Mouse (Mus musculus): ENCODE data around the gene Top3a.
A peak's percentile ranks its signal among the peaks of the same experiment; 100 is the strongest.
"Not testable (repeated sequence)": the region's sequence is repeated elsewhere in the genome, so short reads cannot be mapped to it uniquely, and the experiment has no call there.

The Top3a gene

DNA sequence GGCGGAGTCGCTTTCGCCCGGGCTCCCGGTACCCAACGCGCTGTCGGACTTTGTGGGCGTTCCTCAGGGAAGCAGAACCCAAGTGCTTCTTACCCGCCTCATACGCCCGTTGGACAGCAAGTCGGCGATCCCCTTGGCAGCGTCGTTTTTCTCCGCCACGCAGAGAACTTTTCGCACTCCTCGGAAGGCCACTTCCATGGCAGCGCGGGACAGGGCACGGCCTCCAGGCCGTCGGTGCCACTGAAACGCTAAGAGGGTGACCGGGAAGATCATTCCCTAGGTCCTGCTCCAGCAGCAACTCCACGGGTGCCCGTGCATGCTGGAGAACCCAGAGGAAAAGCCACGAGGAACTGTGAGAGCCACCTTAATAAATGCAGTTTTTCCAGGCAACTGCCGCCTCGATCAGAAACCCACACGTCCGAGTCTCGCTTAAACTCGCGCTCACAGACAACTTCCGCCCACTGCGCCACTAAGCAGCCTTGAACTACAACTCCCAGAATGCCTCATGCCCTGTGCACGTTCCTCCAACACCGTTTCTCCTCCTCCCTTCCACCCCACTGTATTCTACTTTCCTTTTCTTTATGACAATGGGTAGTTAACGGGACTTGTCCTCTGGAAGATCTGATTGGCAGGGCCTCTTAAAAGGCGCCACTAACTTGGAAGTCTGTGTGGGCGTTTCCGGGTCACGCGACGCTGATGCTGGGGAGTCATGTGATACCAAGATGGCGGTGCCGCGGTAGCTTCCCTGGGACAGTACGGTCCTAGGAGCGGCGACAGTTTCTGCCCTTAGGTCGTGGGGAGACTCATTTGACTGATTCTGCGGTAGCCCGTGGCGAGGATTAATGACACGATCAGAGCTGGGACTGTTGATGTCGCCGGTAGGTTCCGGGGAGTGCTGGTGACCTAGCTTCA lies at the start of gene Top3a, which contains the start of gene Smcr8:
TSS of gene Top3a (minus strand) at position 537 of the 912 bp plus-strand sequence.
TSS of gene Smcr8 (plus strand) at position 696 of the 912 bp plus-strand sequence.
- peak; percentile 66 to 81 for DNase-seq

DNA sequence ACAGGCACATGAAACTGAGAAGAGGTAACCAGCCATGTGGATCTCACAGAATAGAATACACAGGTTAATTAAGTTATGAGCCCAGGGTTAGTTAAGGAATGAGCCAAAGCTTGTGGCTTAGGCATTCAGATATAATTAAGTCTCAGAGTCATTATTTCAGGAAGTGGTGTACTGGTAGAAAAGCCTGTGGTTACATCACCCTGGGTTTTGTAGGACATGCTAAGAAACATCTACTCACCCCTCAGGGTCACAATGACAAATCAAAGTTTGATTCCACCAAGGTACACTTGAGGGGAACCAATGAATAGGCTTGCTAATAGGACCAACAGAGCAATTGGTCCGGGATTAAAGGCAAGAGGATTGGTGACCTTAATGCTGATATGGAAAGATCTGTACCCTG lies 49.5 kb upstream of the Top3a start:
- DNase-seq = no peak

DNA sequence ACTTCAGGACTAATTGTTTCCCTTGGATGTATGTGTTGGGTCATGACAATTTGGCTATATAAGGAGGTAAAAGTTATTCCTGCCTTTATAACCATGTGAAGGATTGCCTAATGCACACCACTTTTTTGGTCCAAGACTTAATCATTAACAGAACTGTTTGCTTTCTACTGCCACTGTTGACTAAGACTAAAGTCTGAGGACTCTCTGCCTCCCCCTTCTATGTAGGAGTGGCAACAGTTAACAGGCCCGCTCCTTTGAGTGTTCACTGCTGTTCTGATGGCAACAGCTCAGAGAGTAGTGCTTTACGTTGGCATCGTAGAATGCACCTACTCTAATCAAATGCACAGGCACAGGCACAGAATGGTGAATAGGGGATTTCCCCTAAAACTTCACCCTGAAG lies 48.0 kb upstream of the Top3a start:
- no peak for DNase-seq

DNA sequence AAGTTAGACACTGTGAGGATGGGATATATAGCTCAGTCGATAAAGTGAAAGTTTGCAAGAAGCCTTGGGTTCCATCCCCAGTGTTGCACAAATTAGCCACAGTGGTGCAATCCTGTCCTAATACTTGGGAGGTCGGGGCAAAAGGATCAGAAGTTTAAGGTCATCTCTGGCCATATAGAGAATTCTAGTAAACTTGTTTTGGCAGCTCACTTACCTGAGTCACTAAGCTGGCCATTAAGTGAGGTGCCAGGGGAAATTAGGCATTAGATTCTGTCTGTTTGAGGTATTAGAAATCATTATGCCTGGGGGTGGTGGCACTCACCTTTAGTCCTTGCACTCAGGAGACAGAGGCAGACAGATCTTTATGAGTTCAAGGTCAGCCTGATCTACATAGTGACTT lies 46.6 kb upstream of the Top3a start:
- no peak for DNase-seq

DNA sequence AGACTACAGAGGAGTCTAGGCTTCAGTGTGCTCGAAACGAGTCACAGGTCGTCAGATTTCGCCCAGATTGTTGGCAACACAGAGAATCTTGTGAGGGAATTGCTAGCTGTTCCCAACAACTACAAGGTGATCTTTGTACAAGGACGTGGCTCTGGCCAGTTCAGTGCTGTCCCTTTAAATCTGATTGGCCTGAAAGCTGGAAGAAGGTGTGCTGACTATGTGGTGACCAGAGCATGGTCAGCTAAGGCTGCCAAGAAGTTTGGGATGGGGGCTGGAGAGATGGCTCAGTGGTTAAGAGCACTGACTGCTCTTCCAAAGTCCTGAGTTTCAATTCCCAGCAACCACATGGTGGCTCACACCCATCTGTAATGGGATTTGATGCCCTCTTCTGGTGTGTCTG lies 39.2 kb upstream of the Top3a start:
- DNase-seq = no peak

DNA sequence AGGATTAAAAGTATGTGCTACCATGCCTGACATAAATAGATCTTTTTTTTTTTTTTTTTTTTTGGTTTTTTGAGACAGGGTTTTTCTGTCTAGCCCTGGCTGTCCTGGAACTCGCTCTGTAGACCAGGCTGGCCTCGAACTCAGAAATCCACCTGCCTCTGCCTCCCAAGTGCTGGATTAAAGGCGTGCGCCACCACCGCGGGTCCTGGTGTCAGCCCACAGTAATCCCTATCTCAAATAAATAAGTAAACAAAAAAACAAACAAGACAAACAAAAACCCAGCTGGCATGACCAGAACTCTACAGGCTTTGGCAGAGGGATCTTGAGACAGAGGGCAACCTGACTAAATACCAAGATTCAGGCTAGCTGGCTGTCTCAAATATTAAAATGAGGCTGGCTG lies 34.5 kb upstream of the Top3a start, which contains the start of gene Shmt1:
TSS of gene Shmt1 (minus strand) at position 101 of the 400 bp plus-strand sequence.
- not testable (repeated sequence) for DNase-seq

DNA sequence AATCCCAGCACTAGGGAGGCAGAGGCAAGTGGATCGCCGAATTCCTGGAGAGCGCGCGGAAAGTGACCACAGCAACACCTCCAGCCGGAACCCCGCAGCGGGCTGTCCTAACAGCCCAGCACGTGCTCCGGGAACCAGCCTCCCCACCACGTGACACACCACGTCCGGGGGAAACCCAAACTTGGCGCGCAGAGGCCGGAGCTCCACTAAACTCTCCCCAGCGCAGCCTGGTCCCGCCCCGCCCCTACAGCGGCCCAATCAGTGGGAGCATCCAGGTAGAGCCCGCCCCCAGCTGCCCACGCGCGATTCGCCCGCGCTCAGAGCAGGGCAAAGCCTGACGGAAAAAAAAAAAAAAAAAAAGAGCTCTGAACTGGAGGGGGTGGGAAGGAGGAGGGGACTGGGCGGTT lies 33.9 kb upstream of the Top3a start:
- DNase-seq = peak; percentile 92 to 94

DNA sequence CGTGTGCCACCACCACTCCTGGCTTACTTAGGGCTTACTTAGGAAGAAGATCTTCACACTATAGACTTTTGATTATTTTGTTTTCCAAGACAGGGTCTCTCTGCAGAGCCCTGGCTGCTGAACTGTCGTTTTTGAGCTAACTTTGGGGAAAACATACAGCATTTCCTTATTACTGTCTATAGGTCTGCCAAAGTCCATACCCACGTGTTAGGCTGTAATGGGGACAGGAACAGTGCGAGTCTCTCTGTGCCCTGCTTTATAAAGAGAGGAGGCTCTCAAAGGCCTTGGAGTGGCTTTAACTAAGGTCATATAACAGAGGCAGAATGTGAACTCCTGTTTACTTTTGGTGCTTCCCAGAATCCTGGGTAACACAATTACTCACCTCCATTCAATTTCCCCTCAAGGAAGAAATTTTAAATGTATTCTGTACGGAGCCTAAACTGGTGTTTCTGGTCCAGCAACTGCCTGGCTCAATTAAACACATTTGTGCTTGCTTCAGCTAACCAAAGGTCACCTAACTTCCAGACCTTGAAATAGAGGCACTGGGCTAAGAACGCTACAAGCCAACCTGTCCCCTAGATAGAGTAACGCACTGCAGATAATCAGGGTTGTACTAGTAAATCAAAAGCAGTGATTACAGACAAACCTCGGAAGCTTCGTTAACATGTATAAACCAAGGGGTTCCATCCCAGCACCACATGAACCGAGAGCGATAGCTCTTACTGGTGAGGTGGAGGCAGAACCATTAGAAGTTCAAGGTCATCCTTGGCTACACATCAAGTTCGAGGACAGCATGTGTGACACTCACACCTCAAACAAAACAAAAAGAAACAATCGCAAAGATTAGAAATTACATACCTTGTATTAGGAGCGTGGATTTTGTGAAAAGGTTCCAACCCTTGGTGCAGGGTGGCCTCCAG lies 33.1 kb upstream of the Top3a start:
- no peak for DNase-seq

DNA sequence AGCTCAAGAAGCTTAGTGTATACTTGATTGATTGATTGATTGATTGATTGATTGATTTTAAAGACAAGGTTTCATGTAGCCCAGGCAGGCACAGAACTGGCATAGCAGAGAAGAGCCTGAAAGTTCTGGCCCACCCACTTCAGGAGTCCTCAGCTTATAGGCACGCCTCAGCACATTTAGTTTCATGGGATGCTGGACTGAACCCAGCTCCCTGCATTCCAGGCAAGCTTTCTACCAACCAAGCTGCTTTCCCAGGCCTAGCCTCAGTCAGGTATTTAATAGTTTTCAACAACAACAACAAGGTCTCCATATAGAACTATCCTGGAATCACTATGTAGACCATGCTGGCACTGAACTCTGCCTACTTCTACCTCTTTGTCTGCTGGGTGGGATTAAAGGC lies 32.4 kb upstream of the Top3a start:
- no peak for DNase-seq

DNA sequence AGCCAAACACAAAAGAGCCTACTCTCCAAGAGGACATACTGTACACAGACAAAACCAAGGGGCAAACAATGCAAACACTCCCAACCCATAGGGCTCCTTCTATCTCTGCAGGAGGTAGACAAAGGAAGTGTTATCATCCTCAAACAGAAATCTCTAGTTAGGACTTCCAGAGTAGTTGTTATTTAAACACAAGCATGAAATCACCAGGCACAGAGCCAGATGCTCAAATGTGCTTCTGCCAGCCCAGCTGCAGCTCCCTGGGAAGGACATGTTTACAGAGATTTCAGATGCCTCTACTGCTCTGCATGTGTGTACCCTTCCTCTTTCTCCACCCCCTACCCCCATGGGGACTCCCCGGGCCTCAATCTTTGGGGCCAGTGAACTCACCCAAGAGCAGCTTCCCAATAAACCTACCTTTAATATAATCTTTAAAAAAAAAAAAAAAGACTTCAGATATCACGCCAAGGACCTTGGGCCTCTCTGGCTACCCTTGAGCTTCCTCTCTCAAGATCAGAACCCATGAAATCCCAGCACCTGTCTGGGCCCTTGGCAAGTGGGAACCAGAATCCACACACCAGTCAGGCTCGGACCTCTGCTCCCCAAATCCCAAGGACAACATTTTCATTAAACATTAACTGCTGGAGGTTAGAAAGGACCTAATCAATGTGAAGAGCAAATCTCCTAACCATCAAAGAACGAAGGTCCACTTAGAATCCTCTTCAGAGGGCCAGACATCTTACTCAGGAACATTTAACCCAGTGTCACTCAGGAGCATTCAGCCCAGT lies 31.3 kb upstream of the Top3a start:
- DNase-seq = no peak

DNA sequence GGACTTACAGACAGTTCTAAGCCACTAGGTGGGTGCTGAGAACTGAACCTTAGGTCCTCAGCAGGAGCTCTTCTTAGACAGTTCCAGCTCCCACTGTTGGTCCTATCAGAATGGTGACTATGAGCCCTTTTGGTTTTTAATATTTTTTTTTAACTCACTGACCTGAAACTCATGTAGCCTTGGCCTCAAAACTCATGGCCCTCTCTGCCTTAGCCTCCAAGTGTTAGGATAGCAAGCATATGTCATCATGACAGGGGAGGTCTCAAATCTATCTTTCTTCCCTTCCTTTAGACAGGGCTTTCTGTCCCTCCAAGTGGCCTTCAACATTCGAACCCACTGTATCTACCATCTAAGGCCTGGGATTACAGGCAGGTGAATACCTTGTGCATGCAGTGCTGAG lies 23.7 kb upstream of the Top3a start:
- no peak for DNase-seq

DNA sequence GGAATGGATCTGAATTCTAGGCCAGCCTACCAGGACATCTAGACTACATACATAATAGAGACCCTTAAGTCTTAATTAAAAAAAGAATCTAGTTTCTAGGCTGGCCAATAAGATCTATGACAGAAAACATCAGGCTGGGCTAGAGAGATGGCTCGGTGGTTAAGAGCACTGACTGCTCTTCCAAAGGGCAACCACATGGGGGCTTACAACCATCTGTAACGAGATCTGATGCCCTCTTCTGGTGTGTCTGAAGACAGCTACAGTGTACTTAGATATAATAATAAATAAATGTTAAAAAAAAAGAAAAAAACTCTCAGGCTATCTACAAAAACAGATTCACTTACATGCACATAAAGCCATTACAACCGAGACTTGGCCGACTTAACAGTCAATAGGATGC lies 22.8 kb upstream of the Top3a start:
- no peak for DNase-seq

DNA sequence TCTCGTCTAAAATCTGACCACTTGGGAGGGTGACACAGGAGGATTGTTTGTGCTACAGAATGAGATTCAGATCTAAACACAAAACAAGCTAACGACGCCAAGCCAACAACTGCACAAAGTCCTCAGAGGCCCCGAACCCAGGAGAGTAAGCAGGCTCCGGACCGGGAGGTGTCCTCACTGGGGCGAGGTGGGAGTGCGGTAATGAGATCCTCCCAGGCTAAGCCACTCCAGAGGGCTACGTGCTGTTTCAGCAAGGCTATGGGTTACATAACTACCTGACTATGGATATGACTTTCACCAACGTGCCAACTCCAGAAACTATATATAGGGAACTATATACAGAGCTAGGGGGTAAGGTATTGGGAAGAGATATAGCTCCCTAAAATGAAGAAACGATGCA lies 19.2 kb upstream of the Top3a start:
- no peak for DNase-seq

DNA sequence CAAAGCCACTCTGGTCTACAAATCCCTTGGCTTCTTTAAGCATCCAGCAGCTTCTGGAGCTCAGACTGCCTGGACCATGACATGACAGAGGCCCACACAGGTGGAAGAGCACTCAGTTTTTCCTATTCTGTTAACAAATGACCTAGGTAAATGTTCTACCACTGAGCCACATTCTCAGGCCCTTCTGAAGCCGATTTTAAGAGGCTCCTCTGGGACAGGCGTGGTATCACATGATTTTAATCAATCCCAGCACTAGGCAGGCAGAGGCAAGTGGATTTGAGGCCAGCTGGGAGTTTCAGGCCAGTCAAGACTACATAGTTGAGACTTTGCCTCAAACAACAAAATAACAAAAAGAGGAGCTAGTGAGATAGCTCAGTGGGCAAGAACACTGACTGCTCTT lies 13.3 kb upstream of the Top3a start:
- no peak for DNase-seq

DNA sequence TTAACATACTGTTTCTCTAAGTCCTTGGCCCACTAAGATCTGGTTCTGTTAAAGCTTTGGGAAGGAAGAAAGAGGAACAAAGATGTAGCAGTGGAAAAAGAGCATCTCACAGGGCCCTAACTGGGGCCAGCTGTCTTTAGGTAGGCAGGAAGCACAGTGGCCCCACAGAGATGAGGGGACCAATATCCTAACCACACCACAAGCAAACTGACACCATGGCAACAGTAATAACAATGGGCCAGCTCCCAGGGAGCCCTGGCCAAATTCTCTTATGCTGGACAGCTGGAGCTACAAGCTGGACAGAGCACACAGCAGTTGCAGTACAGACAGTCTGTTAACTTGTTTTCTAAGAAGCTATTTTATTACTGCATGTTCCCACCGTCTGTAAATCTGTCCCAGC lies 10.4 kb upstream of the Top3a start:
- DNase-seq = no peak

DNA sequence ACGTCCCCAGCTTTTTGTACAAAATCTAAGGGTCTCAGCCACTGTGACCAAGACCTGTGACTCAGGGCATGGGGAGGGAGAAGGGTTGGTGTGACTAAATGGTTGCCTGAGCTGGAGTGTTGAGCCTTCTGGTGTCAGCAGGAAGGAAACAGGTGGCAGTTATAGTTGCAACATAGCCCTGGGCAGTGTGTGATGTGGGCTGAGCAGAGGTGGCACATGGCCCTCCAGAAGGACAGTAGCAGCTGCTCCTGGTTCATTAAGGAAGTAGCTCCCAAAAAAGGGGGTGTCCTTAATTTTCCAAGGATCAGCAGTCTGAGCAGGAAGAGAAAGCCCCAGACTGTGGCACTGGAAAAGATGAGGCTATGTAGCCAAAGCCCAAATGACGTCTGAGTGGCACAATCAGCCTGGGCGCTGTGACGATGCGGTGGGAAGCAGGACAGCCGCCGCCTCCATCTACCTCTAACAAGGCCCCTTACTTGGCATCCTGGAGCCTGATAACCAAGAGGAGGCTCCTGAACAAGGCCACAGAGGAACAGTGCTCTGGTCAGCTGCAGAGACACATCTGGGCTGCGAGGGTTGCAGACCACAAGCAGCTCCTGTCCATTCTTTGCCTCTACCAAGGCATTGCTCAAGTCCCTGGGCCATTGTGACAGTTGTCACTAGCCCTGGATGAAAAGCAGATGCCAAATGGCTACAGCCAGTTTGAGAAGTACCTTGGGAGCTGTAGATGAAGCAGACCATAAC lies 7.2 kb upstream of the Top3a start:
- DNase-seq = no peak

DNA sequence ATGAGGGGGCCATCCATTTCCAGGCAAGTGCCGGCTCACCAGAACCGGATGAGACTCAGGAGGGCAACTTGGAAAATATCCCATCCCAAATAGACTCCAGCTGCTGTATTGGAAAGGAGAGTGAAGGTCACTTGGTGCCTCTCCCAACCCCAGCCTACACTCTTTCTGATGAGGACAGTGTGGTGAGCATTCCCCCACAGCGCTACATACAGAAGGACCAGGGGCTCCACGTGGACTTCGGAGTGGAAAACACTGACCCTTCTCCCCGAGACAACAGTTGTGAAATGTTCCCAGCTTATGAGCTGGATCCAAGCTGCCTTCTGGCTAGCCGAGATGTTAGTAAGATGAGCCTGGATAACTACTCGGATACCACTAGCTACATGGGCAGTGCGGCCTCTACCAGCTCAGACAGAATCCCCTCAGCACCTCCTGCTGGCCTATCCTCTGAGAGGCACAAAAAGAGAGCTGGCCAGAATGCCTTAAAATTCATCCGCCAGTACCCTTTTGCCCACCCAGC lies 2.6 kb upstream of the Top3a start:
- DNase-seq = no peak

DNA sequence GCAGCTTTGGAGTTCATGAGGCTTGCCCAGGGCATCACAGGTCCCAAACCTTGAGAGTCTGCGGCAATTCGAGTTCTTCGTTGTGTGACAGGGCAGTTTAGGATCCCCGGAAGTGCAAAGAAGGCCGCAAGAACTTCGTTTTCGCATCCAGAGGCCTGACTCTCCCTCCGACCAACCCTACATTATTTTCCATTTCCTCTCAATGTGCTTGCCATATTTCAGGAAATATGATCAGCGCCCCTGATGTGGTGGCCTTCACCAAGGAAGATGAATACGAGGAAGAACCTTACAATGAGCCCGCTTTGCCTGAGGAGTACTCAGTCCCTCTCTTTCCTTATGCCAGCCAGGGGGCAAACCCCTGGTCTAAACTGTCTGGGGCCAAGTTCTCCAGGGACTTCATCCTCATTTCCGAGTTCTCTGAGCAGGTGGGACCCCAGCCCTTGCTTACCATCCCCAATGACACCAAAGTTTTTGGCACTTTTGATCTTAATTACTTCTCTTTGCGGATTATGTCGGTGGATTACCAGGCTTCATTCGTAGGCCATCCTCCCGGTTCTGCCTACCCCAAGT lies 721 bp upstream of the Top3a start:
- DNase-seq = no peak

DNA sequence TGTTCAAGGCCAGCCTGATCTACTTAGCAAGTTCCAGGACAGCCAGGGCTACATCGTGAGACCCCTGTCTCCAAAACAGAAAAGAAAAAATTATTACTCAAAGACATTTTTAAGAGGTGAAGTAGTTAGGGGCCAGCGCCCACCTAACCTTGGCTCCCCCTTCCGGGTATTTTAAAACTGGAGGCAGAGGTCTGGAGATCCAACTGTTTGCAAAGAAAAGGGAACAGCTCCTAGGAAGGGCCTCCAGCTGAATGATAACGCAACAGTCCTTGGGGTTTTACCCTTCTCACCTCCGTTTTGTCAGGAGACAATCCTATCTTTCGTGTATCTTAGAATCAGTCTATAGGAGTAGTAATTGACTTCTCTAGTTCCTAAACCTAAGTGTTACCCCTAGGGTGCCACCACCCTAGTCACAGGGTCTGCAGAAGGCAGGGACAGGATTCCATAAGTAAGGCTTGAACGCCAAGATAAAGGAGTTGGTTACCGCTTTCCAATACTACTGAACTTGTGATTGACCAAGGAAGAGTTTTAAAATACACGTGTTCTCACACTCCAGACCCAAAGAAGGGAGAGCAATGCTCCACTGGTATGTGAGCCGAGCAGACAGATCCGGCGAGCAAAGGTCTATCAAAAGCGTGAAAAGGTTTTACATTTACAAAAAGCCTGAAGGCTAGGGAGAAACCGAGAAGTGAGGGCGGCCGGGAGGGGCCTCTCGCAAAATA lies 897 bp downstream of the Top3a start:
- no peak for DNase-seq

DNA sequence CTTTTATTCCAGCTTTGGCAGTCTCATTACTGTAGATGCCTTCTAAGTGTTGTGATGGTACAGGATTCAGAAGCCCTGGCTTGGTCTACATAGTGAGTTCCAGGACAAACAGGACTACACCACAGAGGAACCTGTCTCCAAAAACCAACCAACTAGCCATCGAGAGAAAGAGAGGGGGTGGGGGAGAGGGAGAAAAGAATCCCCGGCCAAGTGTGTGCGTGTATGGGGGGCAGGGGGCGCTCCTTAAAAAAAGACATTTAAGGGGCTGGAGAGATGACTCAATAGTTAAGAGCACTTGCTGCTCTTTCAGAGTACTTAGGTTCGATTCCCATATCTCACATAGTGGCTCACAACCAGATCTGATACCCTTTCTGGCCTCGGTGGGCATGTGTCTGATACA lies 1.6 kb downstream of the Top3a start:
- no peak for DNase-seq

DNA sequence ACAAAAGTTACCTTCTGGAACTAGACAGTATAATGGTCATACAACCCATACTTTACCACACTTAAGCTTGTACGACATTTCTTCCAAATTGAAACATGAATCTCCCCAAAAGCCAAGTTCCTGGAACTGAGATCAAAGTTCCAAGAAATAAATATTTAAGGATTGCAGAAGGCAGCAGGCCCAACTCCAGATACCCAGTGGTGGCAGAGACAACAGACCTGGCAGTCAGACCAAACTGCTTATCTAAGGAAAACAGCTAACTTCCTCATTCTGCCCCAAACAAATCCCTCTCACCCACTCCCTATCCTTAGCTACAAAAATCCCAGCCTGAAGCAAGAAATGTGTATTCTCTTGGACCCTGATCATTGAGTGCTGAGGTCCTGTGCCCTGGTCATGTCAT lies 2.3 kb downstream of the Top3a start:
- DNase-seq = no peak
